Mouse (Mus musculus) embryonic facial prominence, embryonic 10.5 days (tissue): ENCODE results near the gene Iqck. TPM values are rescaled to one million over a fixed set of nuclear protein-coding genes. Genes with fewer than 3 reads are reported as not detected.

Source experiments
- DNase-seq: peaks from one replicate; pipeline ENCODE4 v3.0.0-alpha.2; 2017; ENCODE audit warnings: low spot score
- H3K27ac ChIP-seq: fragments of 300-500 bp; sonication (generic); replicated peaks from 2 replicates; pipeline ENCODE4 v1.5.1; 2016; ENCODE audit warnings: mild to moderate bottlenecking
- H3K27me3 ChIP-seq: fragments of 300-500 bp; sonication (generic); replicated peaks from 2 replicates; pipeline ENCODE4 v1.6.1; 2016; ENCODE audit warnings: low read depth, mild to moderate bottlenecking; ENCODE audit not compliant: poor library complexity, severe bottlenecking
- H3K36me3 ChIP-seq: fragments of 300-500 bp; sonication (generic); replicated peaks from 2 replicates; pipeline ENCODE4 v1.6.1; 2016; ENCODE audit warnings: mild to moderate bottlenecking, moderate library complexity
- H3K4me1 ChIP-seq: fragments of 300-500 bp; sonication (generic); 2 replicates; pipeline ENCODE4 v1.6.1; 2016
- H3K4me3 ChIP-seq: fragments of 300-500 bp; sonication (generic); 2 replicates; pipeline ENCODE4 v1.5.1; 2016; ENCODE audit warnings: mild to moderate bottlenecking, moderate library complexity
- H3K9me3 ChIP-seq: fragments of 300-500 bp; sonication (generic); 2 replicates; pipeline ENCODE4 v1.6.1; 2016; ENCODE audit warnings: mild to moderate bottlenecking
- WGBS: fragments of 180-500 bp; shearing (Covaris S2); methylation state at CpG from one replicate; pipeline ENCODE4 v1.1.7; 2016; 5-methylcytosine and 5-hydroxymethylcytosine counted together
- polyA plus RNA-seq: library from polyadenylated mRNA; unstranded; fragments of >200 nt; fragmentation: Nextera tagmentation; extraction: Ambion mirVana; gene quantifications from 2 replicates; pipeline ENCODE4 v1.2.1, GENCODE M21; 2016

Iqck gene
- polyA plus RNA-seq, 1 experiment from 2014 or later: 2.7 TPM

- Histone ChIP-seq H3K36me3 (peaks cover 7% of the 10 kb centered on the region; the same call in 1 of the 2 replicates), H3K4me1 (peaks cover 66% of the 10 kb centered on the region), H3K27me3 (peaks cover 21% of the 10 kb centered on the region), H3K9me3 (no peaks in the 10 kb centered on the region), H3K4me3 (no peak overlapping the region), H3K27ac (no peak overlapping the region)
- no peak for DNase-seq
- WGBS: 60% methylated on average over 4 of the region's 4 CpGs
Measured at GRCm38 (mm10) chr7:118991341-118991884, 135.9 kb downstream of the Iqck start.

GRCm38 (mm10) chr7:118992080-118992560, 136.6 kb downstream of the Iqck start:
- peaks cover 66% of the 10 kb centered on the region for H3K4me1 ChIP-seq
- no peaks in the 10 kb centered on the region for H3K9me3 ChIP-seq
- H3K4me3 ChIP-seq: peak overlapping the region; percentile 76
- no peak for DNase-seq
- peaks cover 5% of the 10 kb centered on the region; the same call in 1 of the 2 replicates for H3K36me3 ChIP-seq
- WGBS: 48% methylated on average over 6 of the region's 6 CpGs
- H3K27me3 ChIP-seq: peaks cover 21% of the 10 kb centered on the region
- no peak overlapping the region for H3K27ac ChIP-seq

DNA sequence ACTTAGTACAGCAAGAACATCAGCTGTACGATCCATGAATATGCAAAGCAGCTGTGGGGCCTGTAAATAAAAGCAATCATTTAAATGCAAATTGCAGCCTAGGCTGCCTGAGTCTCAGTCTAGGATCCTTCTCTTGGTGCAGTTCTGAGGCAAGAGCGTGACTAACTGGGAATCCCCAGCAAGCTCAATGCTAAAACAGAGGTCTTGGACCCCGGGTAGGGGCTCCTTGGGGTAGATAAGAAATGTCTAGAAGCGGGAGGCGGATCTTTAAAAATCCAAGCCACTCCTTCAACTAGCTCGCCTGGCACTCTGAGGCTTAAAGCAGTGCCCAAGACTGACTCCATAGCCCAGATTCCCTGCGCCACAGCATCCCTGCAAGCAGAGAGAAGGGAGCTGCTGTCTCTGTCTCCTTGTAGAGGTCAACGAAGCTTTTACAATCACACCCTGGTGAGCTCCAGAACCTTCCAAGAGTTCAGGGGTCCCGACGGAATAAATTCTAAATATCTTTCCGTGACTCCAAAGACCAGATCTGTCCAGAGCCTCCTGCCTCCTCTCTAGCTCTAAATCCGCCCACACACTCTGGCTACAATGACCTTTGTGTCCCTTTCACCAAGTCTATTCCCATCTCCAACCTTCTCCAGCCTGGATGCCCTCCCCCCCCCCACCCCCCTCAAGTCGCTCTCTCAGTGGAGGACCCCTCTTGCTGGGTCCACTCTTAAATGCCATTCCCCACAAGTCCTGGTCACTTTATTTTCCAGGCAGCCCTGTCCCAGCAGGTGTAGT, 137.3 kb downstream of the Iqck start:
- peaks cover 66% of the 10 kb centered on the region for H3K4me1 ChIP-seq

GRCm38 (mm10) chr7:118993597-118994230, 138.2 kb downstream of the Iqck start:
- H3K27ac ChIP-seq: peak overlapping the region; percentile 86
- H3K27me3 ChIP-seq: peaks cover 21% of the 10 kb centered on the region
- no peaks in the 10 kb centered on the region for H3K9me3 ChIP-seq
- WGBS: under 1% methylated on average over 26 of the region's 26 CpGs
- peak overlapping the region; percentile 76 for H3K4me3 ChIP-seq
- peak; percentile 53 for DNase-seq
- no peaks in the 10 kb centered on the region for H3K36me3 ChIP-seq
- peaks cover 66% of the 10 kb centered on the region for H3K4me1 ChIP-seq

More for the DNA sequence above, 137.3 kb downstream of the Iqck start:
- H3K9me3 ChIP-seq: no peaks in the 10 kb centered on the region
- H3K4me3 ChIP-seq: peak overlapping the region; percentile 76
- DNase-seq: no peak
- WGBS: 25% methylated on average over 13 of the region's 13 CpGs
- peaks cover 21% of the 10 kb centered on the region for H3K27me3 ChIP-seq
- H3K27ac ChIP-seq: peak overlapping the region; percentile 51; the same call in 1 of the 2 replicates
- no peaks in the 10 kb centered on the region; the same call in 1 of the 2 replicates for H3K36me3 ChIP-seq

GRCm38 (mm10) chr7:118994231-118994842, 138.8 kb downstream of the Iqck start:
- no peaks in the 10 kb centered on the region for H3K9me3 ChIP-seq
- peak; percentile 62 for DNase-seq
- H3K27ac ChIP-seq: peak overlapping the region; percentile 86
- H3K27me3 ChIP-seq: peaks cover 21% of the 10 kb centered on the region
- H3K36me3 ChIP-seq: no peaks in the 10 kb centered on the region
- peak overlapping the region; percentile 76 for H3K4me3 ChIP-seq
- H3K4me1 ChIP-seq: peaks cover 62% of the 10 kb centered on the region
- under 1% methylated on average over 21 of the region's 21 CpGs for WGBS

GRCm38 (mm10) chr7:118995007-118995406, 139.5 kb downstream of the Iqck start, which contains the start of gene Gprc5b:
Gprc5b (minus strand) TSS chr7:118995211.
- Histone ChIP-seq H3K27me3 (peaks cover 21% of the 10 kb centered on the region), H3K4me1 (peaks cover 55% of the 10 kb centered on the region), H3K36me3 (no peaks in the 10 kb centered on the region), H3K27ac (peak within 1 kb of the TSS; percentile 86), H3K9me3 (no peaks in the 10 kb centered on the region), H3K4me3 (peak within 1 kb of the TSS; percentile 76)
- DNase-seq: peak; percentile 95
- WGBS: under 1% methylated on average over 44 of the region's 44 CpGs

DNA sequence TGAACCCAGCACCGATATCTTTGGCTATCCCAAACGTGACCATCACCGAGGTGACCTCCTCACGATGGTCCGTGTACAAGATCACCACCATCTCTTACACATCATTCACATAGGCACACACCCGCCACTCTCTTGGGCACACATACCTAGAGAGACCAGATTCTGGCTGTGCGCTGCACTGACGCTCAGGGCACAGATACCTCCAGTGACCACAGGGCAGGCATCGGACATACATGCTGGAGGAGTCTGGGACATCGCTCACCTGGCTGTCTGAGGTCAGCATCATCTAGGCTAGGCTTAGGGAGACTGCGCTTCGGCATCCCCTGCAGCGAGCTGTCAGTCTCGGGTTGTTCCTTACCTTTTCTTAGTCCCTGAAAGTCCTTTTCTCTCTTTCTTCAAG, 140.1 kb downstream of the Iqck start:
- H3K36me3 ChIP-seq: no peaks in the 10 kb centered on the region
- DNase-seq: no peak
- H3K4me1 ChIP-seq: peaks cover 50% of the 10 kb centered on the region
- H3K27ac ChIP-seq: no peak overlapping the region
- WGBS: 10% methylated on average over 14 of the region's 14 CpGs
- peaks cover 21% of the 10 kb centered on the region for H3K27me3 ChIP-seq
- H3K9me3 ChIP-seq: no peaks in the 10 kb centered on the region
- H3K4me3 ChIP-seq: peak overlapping the region; percentile 76

GRCm38 (mm10) chr7:118996137-118996837, 140.7 kb downstream of the Iqck start:
- peak overlapping the region; percentile 76; the same call in 1 of the 2 replicates for H3K4me3 ChIP-seq
- no peak overlapping the region for H3K27ac ChIP-seq

GRCm38 (mm10) chr7:118999857-119000256, 144.3 kb downstream of the Iqck start:
- H3K9me3 ChIP-seq: no peaks in the 10 kb centered on the region
- DNase-seq: no peak
- WGBS: 79% methylated on average over 2 of the region's 2 CpGs
- no peak overlapping the region for H3K27ac ChIP-seq
- H3K4me1 ChIP-seq: peaks cover 11% of the 10 kb centered on the region
- peaks cover 10% of the 10 kb centered on the region for H3K27me3 ChIP-seq
- H3K36me3 ChIP-seq: no peaks in the 10 kb centered on the region
- H3K4me3 ChIP-seq: no peak overlapping the region

More at GRCm38 (mm10) chr7:118996137-118996837, 140.7 kb downstream of the Iqck start:
- WGBS: 7% methylated on average over 13 of the region's 13 CpGs
- Histone ChIP-seq H3K36me3 (no peaks in the 10 kb centered on the region), H3K9me3 (no peaks in the 10 kb centered on the region), H3K27me3 (peaks cover 21% of the 10 kb centered on the region), H3K4me1 (peaks cover 45% of the 10 kb centered on the region)
- peak; percentile 84 for DNase-seq

GRCm38 (mm10) chr7:119001965-119002364, 146.4 kb downstream of the Iqck start:
- WGBS: 71% methylated on average over 2 of the region's 2 CpGs
- H3K9me3 ChIP-seq: no peaks in the 10 kb centered on the region
- no peaks in the 10 kb centered on the region for H3K27me3 ChIP-seq
- DNase-seq: no peak
- no peaks in the 10 kb centered on the region for H3K4me1 ChIP-seq
- H3K4me3 ChIP-seq: no peak overlapping the region
- H3K36me3 ChIP-seq: no peaks in the 10 kb centered on the region
- H3K27ac ChIP-seq: no peak overlapping the region

- Histone ChIP-seq H3K27ac (no peak overlapping the region), H3K4me1 (no peaks in the 10 kb centered on the region), H3K4me3 (no peak overlapping the region), H3K27me3 (no peaks in the 10 kb centered on the region), H3K9me3 (no peaks in the 10 kb centered on the region), H3K36me3 (no peaks in the 10 kb centered on the region)
- no peak for DNase-seq
- WGBS: 68% methylated on average over 2 of the region's 2 CpGs
Measured at GRCm38 (mm10) chr7:119002501-119002900, 146.9 kb downstream of the Iqck start.
